10 mouse cellular contexts compared by ENCODE assay signal in the genomic region with DNA sequence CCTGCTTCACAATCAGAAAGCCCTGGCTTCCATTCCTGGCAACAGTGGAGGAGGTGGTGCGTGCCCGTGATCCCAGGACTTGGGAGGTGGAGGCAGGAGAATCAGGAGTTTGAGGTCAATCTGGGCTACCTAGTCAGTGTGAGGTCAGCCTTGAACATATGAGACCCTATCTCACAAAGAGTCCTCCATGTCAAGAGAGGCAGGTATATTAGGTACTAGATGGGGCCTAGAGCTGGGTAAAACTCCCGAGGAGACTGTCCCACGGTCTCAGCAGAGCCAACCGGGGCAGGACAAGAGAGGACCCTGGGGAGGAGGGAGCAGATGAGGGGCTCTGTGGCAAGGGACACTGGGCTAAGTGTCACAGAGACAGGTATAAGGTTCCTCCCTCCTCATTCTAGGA. TPM values are rescaled to one million over a fixed set of nuclear protein-coding genes. Genes with fewer than 3 reads are reported as not detected.
DNase-seq lines count a peak whose midpoint lies in the region; ATAC-seq and TF ChIP-seq lines count a peak whose summit lies in the region.
"Had no signal": no experiment of that assay in that cellular context is flagged by ENCODE, and none has a peak within 500 bp of the region (broad histone marks: within the 10 kb centered on the region; RNA-seq: fewer than 3 reads in every experiment).

No protein-coding gene starts in this region.

- H3K4me3 ChIP-seq in heart, embryonic 14.5 days (ENCODE audit: control insufficient read depth in 1 of 2, insufficient read depth in 1 of 2, low read depth in 1 of 2, low read length in 2 of 2) = no peak overlapping the region; a peak in 1 of 4 replicates
- peak overlapping the region; percentile 67 for H3K4me3 ChIP-seq in lung, adult 2 months (replicated peaks; ENCODE audit: extremely low read depth, low read depth, low read length)
- H3K4me3 ChIP-seq in brown adipose tissue, adult 24 weeks (ENCODE audit: insufficient read depth, low read depth, low read length) = peak overlapping the region; percentile 49
- H3K4me3 ChIP-seq in liver, embryonic 15.5 days (replicated peaks) = no peak overlapping the region

- H3K4me1 ChIP-seq in heart, embryonic 14.5 days (ENCODE audit: control insufficient read depth in 2 of 2, insufficient read depth in 2 of 2, low read length in 2 of 2) = peaks cover 27 to 37% of the 10 kb centered on the region in 2 experiments
- peaks cover 24% of the 10 kb centered on the region for H3K4me1 ChIP-seq in lung, adult 2 months (ENCODE audit: control insufficient read depth, insufficient read depth, low read length)
- H3K4me1 ChIP-seq in brown adipose tissue, adult 24 weeks (ENCODE audit: control insufficient read depth, insufficient read depth, insufficient read length, low read length) = peaks cover 2% of the 10 kb centered on the region; the same call in 1 of the 2 replicates
- H3K4me1 ChIP-seq in liver, embryonic 15.5 days (replicated peaks) = peaks cover 54% of the 10 kb centered on the region

- 75% methylated on average over 5 of the region's 5 CpGs for WGBS in heart, embryonic 14.5 days
- 81% methylated on average over 5 of the region's 5 CpGs for WGBS in lung, adult 2 months
- WGBS in liver, embryonic 15.5 days (ENCODE audit: insufficient replicate concordance) = 66% methylated on average over 5 of the region's 5 CpGs

- H3K27ac ChIP-seq in heart, embryonic 14.5 days (replicated peaks in 1 of 2; ENCODE audit: control insufficient read depth in 1 of 2, insufficient read depth in 1 of 2, low read depth in 2 of 2, low read length in 2 of 2) = no peak overlapping the region; a peak in 1 of 4 replicates
- H3K27ac ChIP-seq in brown adipose tissue, adult 24 weeks (replicated peaks; ENCODE audit: low read depth, low read length) = peak overlapping the region; percentile 3
- H3K27ac ChIP-seq in liver, embryonic 15.5 days (replicated peaks) = no peak overlapping the region

- no peaks in the 10 kb centered on the region for H3K27me3 ChIP-seq in heart, embryonic 14.5 days (ENCODE audit: control insufficient read depth, insufficient read depth, low read length)
- H3K27me3 ChIP-seq in liver, embryonic 15.5 days = no peaks in the 10 kb centered on the region

- TF ChIP-seq POLR2A in lung, adult 2 months (IDR thresholded peaks at IDR 0.05; ENCODE audit: borderline replicate concordance, extremely low read depth, low read depth, low read length) = no peak

- no peak for ATAC-seq in heart, embryonic 14.5 days (ENCODE audit: insufficient number of reproducible peaks, insufficient read depth, low FRiP score, low read depth)
- no peak for ATAC-seq in liver, embryonic 15.5 days (ENCODE audit: insufficient read depth)
- no peak for ATAC-seq in monocyte, adult 5-6 weeks (replicated peaks; ENCODE audit: insufficient number of reproducible peaks, low FRiP score, low TSS enrichment, poor library complexity, severe bottlenecking)

- intact Hi-C loops in heart, postnatal 14 days (cut with DNase I) = no loop called here

- H3K9me3 ChIP-seq in heart, embryonic 14.5 days (ENCODE audit: control insufficient read depth, low read length) = no peaks in the 10 kb centered on the region
- no peaks in the 10 kb centered on the region for H3K9me3 ChIP-seq in liver, embryonic 15.5 days (replicated peaks)

- H3K9ac ChIP-seq in heart, embryonic 14.5 days (ENCODE audit: low read length) = no peak overlapping the region
- H3K9ac ChIP-seq in liver, embryonic 15.5 days = no peak overlapping the region

- peak overlapping the region; percentile 80 for H3K4me2 ChIP-seq in heart, embryonic 14.5 days (ENCODE audit: low read length)
- H3K4me2 ChIP-seq in liver, embryonic 15.5 days = peak overlapping the region; percentile 30; the same call in 1 of the 2 replicates

- no peak for TF ChIP-seq CTCF in lung, adult 2 months (IDR thresholded peaks at IDR 0.05; ENCODE audit: insufficient read depth, low read length)

- no peak for DNase-seq in heart, postnatal 14 days
- DNase-seq in lung, adult 2 months = no peak
- no peak for DNase-seq in lung, postnatal 10 days
- DNase-seq in embryo, embryonic 10.5 days (ENCODE audit: low spot score) = no peak
- DNase-seq: cerebellum, postnatal 10 days; right cerebral cortex, adult 18-20 months had no signal

- H3K36me3 ChIP-seq in heart, embryonic 14.5 days (ENCODE audit: control insufficient read depth, insufficient read depth, low read length) = no peaks in the 10 kb centered on the region; the same call in none of the 2 replicates
- H3K36me3 ChIP-seq in liver, embryonic 15.5 days (replicated peaks) = no peaks in the 10 kb centered on the region

RNA-seq across cellular contexts. Expression of a gene that starts 10.9 kb away (rescaled TPM):
- polyA plus RNA-seq in heart, embryonic 14.5 days (2014; fragmentation: Nextera tagmentation; extraction: Ambion mirVana) = 3.6 TPM in 2 replicates
- total RNA-seq in heart, postnatal 14 days (2021) = 1 to 10 TPM; 7.3 to 8.1 TPM
- polyA plus RNA-seq in lung, adult 2 months (2012; rRNA removed) = 29.6 and 31.1 TPM in 2 replicates
- 4.1 and 7.5 TPM in 2 replicates for polyA plus RNA-seq in brown adipose tissue, adult 24 weeks (2012; ENCODE audit: insufficient read depth, insufficient read length, missing spikeins)
- 0.81 and 1.1 TPM in 2 replicates for polyA plus RNA-seq in liver, embryonic 15.5 days (2015; fragmentation: Nextera tagmentation; extraction: Ambion mirVana)
- total RNA-seq in monocyte, adult 5-6 weeks (2017) = 5.1 to 31.9 TPM (median 6.9 TPM) in 3 replicates

RNA-seq across cellular contexts. Expression of a gene that starts 38.2 kb away (rescaled TPM):
- polyA plus RNA-seq in heart, embryonic 14.5 days (2014; fragmentation: Nextera tagmentation; extraction: Ambion mirVana) = 303 and 326 TPM in 2 replicates
- 100 to 1,000 TPM; 165 to 170 TPM for total RNA-seq in heart, postnatal 14 days (2021)
- 243 and 280 TPM in 2 replicates for polyA plus RNA-seq in lung, adult 2 months (2012; rRNA removed)
- polyA plus RNA-seq in brown adipose tissue, adult 24 weeks (2012; ENCODE audit: insufficient read depth, insufficient read length, missing spikeins) = 116 and 126 TPM in 2 replicates
- polyA plus RNA-seq in liver, embryonic 15.5 days (2015; fragmentation: Nextera tagmentation; extraction: Ambion mirVana) = 171 and 194 TPM in 2 replicates
- total RNA-seq in monocyte, adult 5-6 weeks (2017) = 260 to 269 TPM (median 265 TPM) in 3 replicates

Comparison
In these comparisons a context has a peak if more than half of its experiments do, and no peak if none do; other contexts are left out.
1. H3K4me3 ChIP-seq: peak in lung, adult 2 months (single experiment) and brown adipose tissue, adult 24 weeks (single experiment); none in heart, embryonic 14.5 days (0 of 2) and liver, embryonic 15.5 days (single experiment).